Mouse (Mus musculus): Measurements from ENCODE around the gene Rnd3. TPM values are rescaled to one million over a fixed set of nuclear protein-coding genes. Genes with fewer than 3 reads are reported as not detected.

The Rnd3 gene
- total RNA-seq (2021), result 10 to 100 TPM; 17.6 to 22.8 TPM
- long read RNA-seq, experiment 1, transcript Rnd3-201 (5 exons, 2,828 nt), result major isoform, 25 of 26 reads
- long read RNA-seq, experiment 1, partial matches to known transcripts, result 1 of 26 reads
- long read RNA-seq, experiment 1, other reads (novel, unspliced or antisense), result 0 of 26 reads
- long read RNA-seq, experiment 2, transcript Rnd3-201 (5 exons, 2,828 nt), result major isoform, 16 of 18 reads
- long read RNA-seq, experiment 2, partial matches to known transcripts, result 1 of 18 reads
- long read RNA-seq, experiment 2, other reads (novel, unspliced or antisense), result 1 of 18 reads

GRCm38 (mm10) chr2:51148975-51149374 lies at the start of gene Rnd3:
Gene Rnd3, minus strand, starts transcription at chr2:51149111.
- peak; percentile 93 to 94 for DNase-seq (ENCODE audit: low spot score in 2 of 2)
- intact Hi-C loops (cut with DNase I), result loop anchor here (5.0 kb wide), 2 partner anchors 177 to 842 kb away; no protein-coding TSS in a partner anchor

DNA sequence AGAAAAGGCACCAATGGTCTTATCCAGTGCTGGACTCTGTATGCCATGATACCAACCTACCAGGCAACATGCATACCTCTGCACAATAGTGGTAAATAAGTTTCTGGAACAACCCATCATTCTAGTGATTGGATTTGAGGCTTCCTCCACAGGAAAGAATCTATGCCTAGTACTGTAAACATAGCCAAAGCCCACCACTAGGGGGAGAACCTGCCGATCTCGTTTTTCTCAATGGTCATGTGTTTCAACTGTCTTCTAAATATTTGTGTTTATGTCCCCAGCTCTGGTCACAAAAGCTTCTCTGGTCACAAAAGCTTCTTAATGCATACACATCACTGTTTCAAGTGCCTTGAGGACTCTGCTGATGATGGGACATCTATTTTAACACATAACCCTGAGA lies 43.4 kb upstream of the Rnd3 start:
- intact Hi-C loops (cut with DNase I), result no loop called here
- no peak for DNase-seq (ENCODE audit: low spot score in 2 of 2)

DNA sequence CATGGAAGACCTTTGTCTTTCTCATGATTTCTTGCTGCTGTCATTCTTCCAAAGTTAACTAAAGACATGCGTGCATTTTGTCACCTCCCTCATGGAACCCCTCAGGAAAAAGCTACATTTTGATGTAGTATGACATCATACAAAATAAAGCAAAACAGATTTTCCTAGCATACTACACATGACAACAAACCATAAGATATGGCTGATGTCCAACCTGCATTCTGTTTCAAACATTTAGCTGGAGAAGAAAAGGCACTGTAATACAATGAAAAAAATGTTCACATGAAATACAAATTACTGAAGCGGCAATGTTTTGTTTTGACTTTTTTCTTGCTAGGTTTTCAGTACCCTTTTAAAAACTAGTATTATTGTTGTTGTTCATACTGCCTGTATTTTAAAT lies 36.9 kb upstream of the Rnd3 start:
- no peak for DNase-seq (ENCODE audit: low spot score in 2 of 2)
- intact Hi-C loops (cut with DNase I), result no loop called here

DNA sequence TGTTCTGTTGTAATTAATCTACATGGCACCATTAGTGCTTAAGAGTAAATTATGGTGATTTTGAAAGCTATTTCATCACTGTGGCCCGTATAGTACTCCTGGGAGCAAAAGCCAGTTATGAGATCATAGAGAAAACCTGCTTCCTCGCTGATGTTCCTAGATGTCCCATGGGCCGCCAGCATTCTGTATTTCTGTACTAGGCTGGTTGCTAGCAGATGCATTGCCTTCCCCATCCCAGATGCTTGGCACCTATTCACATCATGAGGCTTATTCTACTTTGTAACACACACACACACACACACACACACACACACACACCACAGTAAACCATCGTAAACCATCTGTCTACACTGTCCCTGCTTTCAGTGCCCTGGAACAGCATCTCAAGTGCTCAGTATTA lies 34.1 kb upstream of the Rnd3 start:
- intact Hi-C loops (cut with DNase I), result no loop called here
- no peak for DNase-seq (ENCODE audit: low spot score in 2 of 2)

GRCm38 (mm10) chr2:51181376-51181775 lies 32.5 kb upstream of the Rnd3 start:
- intact Hi-C loops (cut with DNase I), result no loop called here
- no peak for DNase-seq (ENCODE audit: low spot score in 2 of 2)

- intact Hi-C loops (cut with DNase I), result no loop called here
- DNase-seq (ENCODE audit: low spot score in 2 of 2), result no peak
Measured at GRCm38 (mm10) chr2:51179096-51179495, 30.2 kb upstream of the Rnd3 start.

DNA sequence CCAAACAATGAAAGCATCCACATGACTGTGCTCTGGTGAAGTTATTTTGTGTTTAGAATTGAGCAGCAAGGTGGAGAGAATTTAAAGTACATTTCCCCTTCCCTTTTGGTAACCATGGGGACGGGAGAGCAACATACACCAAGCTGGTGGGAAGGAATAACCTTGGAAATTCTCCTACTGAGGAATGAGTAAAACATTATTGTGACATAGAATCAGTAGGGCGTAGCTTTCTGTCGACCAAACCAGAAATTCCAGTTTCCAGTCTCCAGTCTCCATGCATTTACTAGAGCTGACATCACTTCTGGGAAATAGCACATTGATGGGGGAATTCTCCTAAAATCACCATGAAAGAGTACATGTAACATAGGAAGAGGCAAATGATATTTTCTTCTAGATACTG lies 28.7 kb upstream of the Rnd3 start:
- DNase-seq (ENCODE audit: low spot score in 2 of 2), result peak in 1 of 2 experiments; percentile 15
- intact Hi-C loops (cut with DNase I), result no loop called here

GRCm38 (mm10) chr2:51175276-51175675 lies 26.4 kb upstream of the Rnd3 start:
- DNase-seq (ENCODE audit: low spot score in 2 of 2), result no peak
- intact Hi-C loops (cut with DNase I), result no loop called here

GRCm38 (mm10) chr2:51161110-51161509 lies 12.2 kb upstream of the Rnd3 start:
- DNase-seq (ENCODE audit: low spot score in 2 of 2), result no peak
- intact Hi-C loops (cut with DNase I), result no loop called here

GRCm38 (mm10) chr2:51148454-51148853 lies 457 bp downstream of the Rnd3 start:
- DNase-seq (ENCODE audit: low spot score in 2 of 2), result peak; percentile 13 to 23
- intact Hi-C loops (cut with DNase I), result loop anchor here (5.0 kb wide), 2 partner anchors 176 to 841 kb away; no protein-coding TSS in a partner anchor

- peak in 1 of 2 experiments; percentile 16 for DNase-seq (ENCODE audit: low spot score in 2 of 2)
- intact Hi-C loops (cut with DNase I), result loop anchor here (5.0 kb wide), 2 partner anchors 176 to 841 kb away; no protein-coding TSS in a partner anchor
Measured at GRCm38 (mm10) chr2:51148065-51148407, 875 bp downstream of the Rnd3 start.

- peak; percentile 61 to 64 for DNase-seq (ENCODE audit: low spot score in 2 of 2)
- intact Hi-C loops (cut with DNase I), result loop anchor here (5.0 kb wide), 2 partner anchors 175 to 840 kb away; no protein-coding TSS in a partner anchor
Measured at GRCm38 (mm10) chr2:51147318-51148064, 1.4 kb downstream of the Rnd3 start.

DNA sequence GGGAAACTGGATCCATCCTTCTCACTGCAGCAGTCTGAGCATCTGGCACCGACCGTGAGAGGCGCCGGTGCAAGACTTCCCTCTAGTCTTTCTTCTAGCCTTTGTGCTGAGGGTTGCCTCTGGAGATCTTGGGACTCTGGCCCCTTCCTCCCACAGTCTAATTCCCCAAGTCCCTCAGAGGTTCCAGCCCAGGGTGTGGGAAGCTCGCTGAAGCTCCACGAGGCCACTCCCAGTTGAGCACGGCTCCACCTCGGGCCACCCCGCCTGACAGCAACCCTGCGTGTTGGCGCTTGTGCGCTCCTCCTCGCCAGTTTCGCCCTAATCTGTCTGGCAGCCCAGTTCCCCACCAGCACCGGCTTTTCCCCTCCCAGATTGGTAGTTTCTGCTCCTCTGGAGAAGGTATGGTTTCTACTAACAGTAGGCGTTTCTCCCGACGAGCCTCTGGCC lies 2.0 kb downstream of the Rnd3 start:
- intact Hi-C loops (cut with DNase I), result loop anchor here (5.0 kb wide), 2 partner anchors 175 to 840 kb away; no protein-coding TSS in a partner anchor
- DNase-seq (ENCODE audit: low spot score in 2 of 2), result peak; percentile 61 to 72

DNA sequence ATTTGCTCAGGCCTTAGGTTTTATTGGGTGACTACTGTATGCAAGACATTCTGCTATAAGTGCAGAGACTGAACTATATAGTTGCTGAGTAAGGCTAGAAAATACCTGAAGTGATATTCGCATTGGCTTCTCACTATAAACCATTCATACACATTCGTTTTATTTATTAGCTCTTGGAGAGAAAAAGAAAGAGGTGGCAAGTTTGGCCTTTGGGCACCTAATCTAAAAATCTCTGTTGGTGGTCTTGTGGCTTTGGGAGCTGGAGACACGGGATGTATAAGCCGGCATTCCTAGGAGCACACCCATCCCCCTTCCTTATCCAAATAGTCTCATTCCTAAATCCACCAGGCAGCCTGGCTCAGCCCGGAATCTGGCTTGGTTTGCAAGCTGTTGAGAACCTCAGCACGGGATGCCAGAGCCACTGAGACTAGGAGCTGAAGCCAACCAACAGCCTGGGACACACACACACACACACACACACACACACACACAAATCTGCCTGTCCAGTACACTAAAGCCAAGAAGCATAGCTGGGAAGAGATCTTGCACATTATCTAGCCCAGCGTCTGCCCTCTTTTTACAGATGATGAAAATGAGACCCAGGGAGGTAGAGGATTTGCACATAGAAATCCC lies 3.0 kb downstream of the Rnd3 start:
- intact Hi-C loops (cut with DNase I), result loop anchor here (5.0 kb wide), 2 partner anchors 174 to 839 kb away; no protein-coding TSS in a partner anchor
- peak; percentile 58 for DNase-seq (ENCODE audit: low spot score in 2 of 2)

GRCm38 (mm10) chr2:51144380-51145120 lies 4.4 kb downstream of the Rnd3 start:
- intact Hi-C loops (cut with DNase I), result loop anchor here (5.0 kb wide), 2 partner anchors 172 to 837 kb away; no protein-coding TSS in a partner anchor
- no peak for DNase-seq (ENCODE audit: low spot score in 2 of 2)

DNA sequence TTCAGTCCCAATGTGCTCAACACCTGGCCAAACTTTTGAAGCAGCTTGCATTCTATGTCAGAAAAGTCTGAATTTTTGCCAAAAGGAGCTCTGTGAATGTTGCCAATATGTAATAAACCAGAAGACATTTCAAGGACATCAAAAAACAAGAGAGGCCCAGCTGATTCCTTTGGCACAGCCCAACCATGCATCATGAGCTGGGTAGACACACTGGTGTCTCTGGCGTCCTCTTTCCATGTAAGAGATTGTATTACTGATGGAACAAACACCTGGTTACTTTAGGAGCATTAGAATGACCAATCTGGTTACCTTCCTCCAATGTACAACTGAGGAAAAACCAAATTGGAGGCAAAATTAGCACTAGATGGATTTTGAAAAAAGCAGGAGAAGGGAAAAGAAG lies 6.5 kb downstream of the Rnd3 start:
- intact Hi-C loops (cut with DNase I), result no loop called here
- DNase-seq (ENCODE audit: low spot score in 2 of 2), result no peak

GRCm38 (mm10) chr2:51141345-51141744 lies 7.6 kb downstream of the Rnd3 start:
- no peak for DNase-seq (ENCODE audit: low spot score in 2 of 2)
- intact Hi-C loops (cut with DNase I), result no loop called here

- DNase-seq (ENCODE audit: low spot score in 2 of 2), result no peak
- intact Hi-C loops (cut with DNase I), result no loop called here
Measured at GRCm38 (mm10) chr2:51140486-51140885, 8.4 kb downstream of the Rnd3 start.

GRCm38 (mm10) chr2:51139912-51140446 lies 8.9 kb downstream of the Rnd3 start:
- DNase-seq (ENCODE audit: low spot score in 2 of 2), result no peak
- intact Hi-C loops (cut with DNase I), result no loop called here

All from left cerebral cortex, postnatal 14 days (tissue).